Mouse (Mus musculus): ENCODE measurements at regions not wholly inside any gene's neighbourhood (a gene's known extent, or its start where the extent isn't known, plus 50 kb on each side); places are given as distances from the start of the nearest gene placed in this dataset.

DNA sequence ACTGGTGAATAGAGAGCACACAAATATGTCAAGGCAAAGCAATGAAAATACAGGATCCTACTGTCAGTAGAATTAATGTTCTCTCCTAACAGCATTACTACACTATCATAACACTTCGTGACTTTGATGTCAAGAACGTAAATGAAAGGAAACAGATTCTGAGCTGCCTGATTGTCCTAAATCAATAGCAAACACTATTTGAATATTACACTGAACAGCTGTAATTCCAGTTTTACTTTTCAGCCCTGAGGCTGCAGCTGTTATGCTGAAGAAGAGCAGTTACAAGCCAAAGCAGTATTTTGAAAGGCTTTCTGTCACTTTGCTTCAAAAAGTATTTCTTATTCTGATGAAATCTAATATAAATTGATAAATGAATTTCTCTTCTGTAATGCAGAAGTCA, 828.7 kb upstream of the Adgrl2 start:
- no peak for DNase-seq (ENCODE audit: low read depth, low spot score)

DNA sequence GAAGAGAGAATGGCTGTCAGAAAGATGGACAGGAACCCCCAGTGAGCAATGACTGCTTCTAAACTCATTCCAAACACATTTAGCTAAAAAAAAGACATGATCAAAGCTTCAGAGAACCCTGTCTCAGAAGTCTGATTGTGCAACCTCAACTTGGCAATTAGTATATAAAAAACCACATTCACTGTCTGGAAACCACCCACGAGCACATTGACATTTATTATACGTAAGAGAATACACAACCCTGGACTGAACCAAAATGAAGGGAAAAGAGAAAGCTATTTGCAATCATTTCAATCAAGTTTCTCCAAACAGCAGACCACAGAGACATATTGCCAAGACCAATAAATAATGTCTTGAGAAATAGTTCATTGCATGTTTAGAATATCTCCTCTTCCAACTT, 820.7 kb upstream of the Adgrl2 start:
- no peak for DNase-seq (ENCODE audit: low read depth, low spot score)

- no peak for DNase-seq (ENCODE audit: low read depth, low spot score)
Measured at GRCm38 (mm10) chr3:149805345-149805744, 815.0 kb upstream of the Adgrl2 start.

GRCm38 (mm10) chr3:149796123-149796522, 805.8 kb upstream of the Adgrl2 start:
- DNase-seq (ENCODE audit: low read depth, low spot score), result no peak

DNA sequence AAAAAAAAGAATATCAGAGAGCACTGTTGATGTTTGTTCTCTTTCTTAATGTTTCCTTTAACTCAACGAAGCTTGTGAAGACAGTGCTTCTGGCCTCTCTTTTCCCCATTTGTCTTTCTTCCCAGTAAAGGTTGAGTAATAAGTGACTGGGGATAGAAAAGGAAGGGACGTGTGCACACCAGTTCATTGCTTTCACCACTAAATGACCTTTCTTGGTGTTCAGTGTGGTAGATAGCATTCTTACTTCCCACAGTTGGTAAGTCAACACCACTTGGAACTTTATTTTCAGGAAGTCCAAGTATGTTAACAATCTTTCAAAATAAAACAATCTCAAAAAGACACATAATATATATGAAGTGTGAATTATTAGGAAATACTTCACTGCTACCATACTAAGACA, 801.2 kb upstream of the Adgrl2 start:
- DNase-seq (ENCODE audit: low read depth, low spot score), result no peak

DNA sequence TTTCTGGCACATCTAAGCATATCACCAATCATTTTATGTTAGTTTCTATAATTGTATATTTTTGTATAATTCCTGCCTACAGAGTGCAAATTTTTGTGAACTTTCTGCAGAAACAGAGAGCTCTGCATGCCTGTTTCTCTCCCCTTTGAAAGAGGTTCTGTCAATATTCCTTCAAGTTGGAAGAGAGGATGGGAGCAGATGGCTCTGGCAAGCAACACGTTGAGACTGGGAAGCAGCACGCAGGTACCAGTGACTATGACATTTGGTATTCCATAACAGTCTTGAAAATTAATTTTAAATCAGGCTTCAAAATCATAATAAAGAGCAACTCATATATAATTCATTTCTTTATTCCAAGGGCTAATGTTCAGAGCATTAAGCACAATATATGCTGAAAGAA, 795.7 kb upstream of the Adgrl2 start:
- no peak for DNase-seq (ENCODE audit: low read depth, low spot score)

DNA sequence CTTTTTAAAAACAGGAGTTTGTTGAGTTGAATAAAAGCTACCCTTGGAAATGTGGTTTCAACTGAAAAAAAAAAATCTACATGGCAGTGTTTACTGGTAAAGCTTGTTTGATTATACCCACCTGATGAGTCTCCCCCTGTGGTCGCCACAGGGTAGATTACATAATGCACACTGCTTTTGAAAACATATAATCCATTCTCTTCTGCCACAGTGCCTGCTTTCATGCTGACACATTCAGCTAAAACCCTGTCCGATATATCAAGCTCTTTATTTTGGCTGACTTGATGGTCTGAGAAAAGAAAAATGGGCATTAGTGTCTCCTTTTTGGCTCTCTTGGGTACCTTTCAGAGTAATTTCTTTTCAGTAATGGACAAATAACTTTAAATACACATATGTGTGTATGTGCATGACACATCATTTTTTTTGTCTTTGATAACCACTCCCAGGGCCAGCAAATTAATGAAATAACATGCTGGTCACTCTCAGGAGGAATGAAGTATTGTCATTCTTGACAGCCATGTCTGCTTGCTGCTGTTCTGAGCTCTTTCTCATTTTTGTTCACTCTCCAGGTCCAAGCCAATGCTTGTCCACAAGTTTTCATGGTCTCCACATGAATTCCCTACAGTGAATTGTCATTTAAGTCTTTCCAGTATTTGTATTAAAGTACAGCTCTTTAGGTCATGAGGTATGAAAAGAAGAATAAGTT, 793.7 kb upstream of the Adgrl2 start:
- DNase-seq (ENCODE audit: low read depth, low spot score), result no peak

DNA sequence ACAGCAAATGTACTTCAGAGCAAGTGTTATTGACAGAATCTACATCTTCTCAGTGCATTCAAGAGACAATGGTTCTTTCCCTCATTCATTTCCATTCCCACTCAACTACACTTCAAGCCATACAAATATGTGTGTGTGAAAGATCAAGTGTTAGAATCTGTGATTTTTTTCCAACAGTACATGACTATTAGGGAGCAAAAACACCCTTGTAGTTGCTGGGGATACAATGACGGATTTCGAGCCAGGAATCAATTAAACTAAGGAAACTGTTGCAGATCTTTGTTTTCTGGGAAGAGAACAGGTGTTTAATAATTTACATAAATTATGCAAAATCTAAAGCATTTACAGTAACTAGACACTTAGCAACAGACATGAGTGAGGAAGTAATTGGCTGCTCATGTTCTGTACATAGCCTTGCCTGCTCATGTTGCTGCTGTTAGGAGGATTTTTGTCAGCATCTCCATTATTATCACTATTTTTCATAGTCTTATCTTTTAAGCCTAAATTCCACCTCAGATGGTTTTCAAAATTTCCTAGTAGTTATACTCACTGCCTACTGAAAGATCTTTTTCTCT, 777.6 kb upstream of the Adgrl2 start:
- DNase-seq (ENCODE audit: low read depth, low spot score), result no peak

DNA sequence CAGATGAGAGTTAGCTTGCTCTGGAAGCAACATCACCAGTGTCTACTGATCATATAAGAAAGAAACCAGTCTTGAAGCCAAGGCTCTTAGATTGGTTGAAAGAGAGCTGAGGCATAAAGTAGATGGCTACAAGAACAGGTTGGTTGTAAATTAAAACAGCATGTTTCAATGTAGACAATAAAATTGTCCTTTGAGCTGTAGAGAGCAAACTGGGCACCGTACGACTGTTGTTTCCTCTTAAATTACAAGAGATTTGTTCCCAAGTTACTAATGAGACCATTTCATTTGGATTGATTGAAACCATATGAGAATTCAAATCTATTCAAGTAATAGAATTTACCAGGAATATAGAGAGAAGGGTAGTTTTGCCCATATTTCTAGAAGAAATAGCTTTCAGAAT, 770.9 kb upstream of the Adgrl2 start:
- peak; percentile 51 for DNase-seq (ENCODE audit: low read depth, low spot score)

- DNase-seq (ENCODE audit: low read depth, low spot score), result peak; percentile 45
Measured at GRCm38 (mm10) chr3:149757910-149758592, 767.7 kb upstream of the Adgrl2 start.

DNA sequence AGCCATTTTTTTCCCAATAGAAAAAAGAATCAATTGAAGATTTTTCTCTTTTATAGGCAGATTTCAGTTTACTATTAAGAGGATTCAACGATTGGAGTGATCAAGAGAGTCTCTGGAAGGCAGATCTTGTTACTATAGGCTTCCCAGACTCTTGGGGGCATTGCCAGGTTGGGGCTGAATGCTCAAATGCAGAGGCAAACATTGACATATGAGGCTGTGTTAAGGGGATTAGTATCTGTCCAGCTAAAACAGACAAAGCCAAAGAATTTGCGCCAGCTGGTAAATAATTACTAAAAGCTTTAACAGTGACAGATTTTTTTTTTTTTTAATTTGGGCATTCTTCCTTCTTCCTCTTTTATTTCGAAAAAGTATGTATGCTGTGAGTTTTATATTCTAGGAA, 745.7 kb upstream of the Adgrl2 start:
- DNase-seq (ENCODE audit: low read depth, low spot score), result no peak

DNA sequence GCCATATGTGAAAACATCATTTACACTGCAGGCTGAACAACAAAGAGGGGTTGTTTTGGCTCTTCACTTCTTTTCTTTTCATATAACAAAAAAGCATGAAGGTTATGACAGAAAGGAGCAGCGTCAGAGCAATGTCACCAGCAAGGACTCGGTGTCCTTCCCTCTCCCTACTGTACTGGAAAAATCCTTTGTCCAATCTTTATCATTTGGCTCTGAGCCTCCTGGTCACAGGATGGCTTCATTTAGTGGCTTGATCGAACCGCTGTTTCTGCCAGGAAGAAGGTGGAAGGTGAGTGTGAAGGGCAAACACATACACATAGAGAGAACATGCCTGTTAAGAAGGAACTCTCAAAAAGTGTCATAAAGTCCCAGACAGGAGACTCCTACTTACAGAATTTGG, 735.9 kb upstream of the Adgrl2 start:
- DNase-seq (ENCODE audit: low read depth, low spot score), result no peak

- no peak for DNase-seq (ENCODE audit: low read depth, low spot score)
Measured at GRCm38 (mm10) chr3:149724879-149725278, 734.5 kb upstream of the Adgrl2 start.

DNA sequence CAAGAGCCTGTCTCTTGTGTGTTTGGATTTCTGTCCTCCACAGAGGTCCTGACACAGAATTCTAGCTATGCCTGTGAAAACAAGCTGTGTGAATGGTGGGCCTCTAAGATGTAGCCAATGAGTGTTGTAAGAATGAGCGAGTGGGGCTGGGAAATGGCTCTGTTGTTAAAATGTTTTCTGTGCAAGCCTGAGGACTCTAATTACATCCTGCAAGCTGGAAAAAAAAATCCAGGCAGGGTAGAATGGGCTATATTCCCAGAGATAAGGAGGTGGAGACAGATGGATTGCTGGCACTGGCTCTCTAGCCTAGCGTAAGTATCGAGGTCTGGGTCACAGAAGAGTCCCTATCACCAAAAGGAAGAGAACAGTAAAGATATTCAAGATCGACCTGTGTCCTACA, 731.5 kb upstream of the Adgrl2 start:
- no peak for DNase-seq (ENCODE audit: low read depth, low spot score)

DNA sequence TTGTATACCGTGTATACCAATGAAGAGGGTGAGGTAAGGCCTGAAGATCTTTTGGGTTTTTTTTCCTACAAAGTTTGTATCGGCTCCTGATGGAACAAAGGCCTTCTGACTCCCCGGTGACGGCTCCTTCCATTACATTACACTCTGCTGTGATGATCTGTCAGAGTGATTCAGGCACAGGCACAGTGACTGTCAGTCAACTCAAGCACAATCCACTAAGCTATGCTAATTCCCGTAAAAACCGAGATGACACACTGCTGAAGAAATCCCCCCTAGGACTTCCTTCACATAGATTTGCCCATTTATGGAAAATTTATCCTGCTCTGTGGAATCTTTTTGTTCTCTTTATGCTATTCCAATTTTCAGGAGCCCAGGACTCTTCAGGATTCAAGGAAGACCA, 730.0 kb upstream of the Adgrl2 start:
- no peak for DNase-seq (ENCODE audit: low read depth, low spot score)

GRCm38 (mm10) chr3:149705724-149706123, 715.4 kb upstream of the Adgrl2 start:
- DNase-seq (ENCODE audit: low read depth, low spot score), result peak; percentile 41

- no peak for DNase-seq (ENCODE audit: low read depth, low spot score)
Measured at GRCm38 (mm10) chr3:149705322-149705721, 715.0 kb upstream of the Adgrl2 start.

DNA sequence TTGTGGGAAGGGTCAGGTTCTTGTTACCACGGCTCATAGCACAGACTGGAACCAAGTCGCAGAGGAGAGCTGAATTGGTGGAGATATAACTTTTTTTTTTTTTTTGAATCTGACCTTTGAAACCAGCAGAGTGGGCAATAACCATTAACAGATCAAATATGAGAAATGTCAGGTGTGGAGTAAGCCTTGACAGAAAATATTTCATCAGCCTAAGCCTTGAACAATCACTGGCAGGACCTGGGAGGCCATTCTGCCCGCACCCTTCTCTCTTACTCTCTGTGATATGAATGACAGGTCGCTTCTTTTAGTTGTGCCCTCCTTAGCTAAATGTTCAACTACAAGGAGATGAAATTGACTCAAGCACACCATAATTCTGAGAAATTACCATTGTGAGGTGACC, 714.1 kb upstream of the Adgrl2 start:
- no peak for DNase-seq (ENCODE audit: low read depth, low spot score)

- DNase-seq (ENCODE audit: low read depth, low spot score), result no peak
Measured at GRCm38 (mm10) chr3:149683561-149683960, 693.2 kb upstream of the Adgrl2 start.

GRCm38 (mm10) chr3:149682246-149682645, 691.9 kb upstream of the Adgrl2 start:
- peak; percentile 66 for DNase-seq (ENCODE audit: low read depth, low spot score)

DNA sequence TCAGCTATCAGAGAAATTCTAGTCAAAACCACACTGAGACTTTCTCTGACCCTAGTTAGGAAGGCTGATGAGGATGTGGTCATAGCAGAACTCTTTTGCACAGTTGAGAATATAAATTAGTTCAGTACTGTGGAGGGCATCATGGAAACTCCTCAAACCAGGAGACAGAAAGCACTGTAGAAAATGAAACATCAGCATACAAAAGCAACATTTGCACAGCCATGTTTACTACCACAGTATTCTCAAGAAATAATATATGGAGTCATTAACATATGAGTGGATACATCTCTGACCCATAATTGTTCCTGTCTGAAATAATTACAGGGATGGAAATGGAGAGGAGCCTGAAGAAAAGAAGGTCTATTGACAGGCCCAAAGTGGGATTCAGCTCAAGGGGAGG, 683.6 kb upstream of the Adgrl2 start:
- DNase-seq (ENCODE audit: low read depth, low spot score), result no peak

DNA sequence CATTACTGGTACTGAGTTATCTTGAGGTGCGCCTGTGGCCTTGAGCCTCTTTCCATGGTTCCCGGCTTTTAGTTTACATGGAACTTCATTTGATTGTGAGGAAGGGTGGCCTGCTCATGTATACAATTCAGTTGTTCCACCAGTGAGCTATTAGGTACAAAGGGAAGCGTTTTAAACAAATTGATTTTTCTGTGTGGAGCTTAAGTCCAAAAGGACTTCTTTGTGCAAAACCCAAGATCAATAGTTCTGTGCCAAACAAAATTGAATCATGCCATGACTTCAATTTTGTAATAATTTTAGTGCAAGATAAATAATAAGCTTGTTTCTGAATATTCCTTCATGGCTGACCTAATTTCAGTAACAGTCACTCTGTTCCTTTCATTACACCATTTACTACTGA, 674.3 kb upstream of the Adgrl2 start:
- no peak for DNase-seq (ENCODE audit: low read depth, low spot score)

GRCm38 (mm10) chr3:149638324-149638723, 648.0 kb upstream of the Adgrl2 start:
- no peak for DNase-seq (ENCODE audit: low read depth, low spot score)
